Mouse (Mus musculus) thymus, adult 2 months (tissue): ENCODE measurements around the gene Olfr876. TPM values are rescaled to one million over a fixed set of nuclear protein-coding genes. Genes with fewer than 3 reads are reported as not detected.
"Not testable (repeated sequence)": the region's sequence is repeated elsewhere in the genome, so short reads cannot be mapped to it uniquely, and the experiment has no call there.

Source experiments
- DNase-seq: peaks from one replicate; pipeline ENCODE4 v3.0.0; 2021
- H3K27ac ChIP-seq: fragments of 200-500 bp; 2 replicates; pipeline ENCODE4 v1.5.1; 2012; ENCODE audit warnings: low read length, control low read depth; ENCODE audit not compliant: control insufficient read depth, insufficient read depth
- H3K27me3 ChIP-seq: fragments of 200-500 bp; 2 replicates; pipeline ENCODE4 v1.6.1; 2012; ENCODE audit warnings: mild to moderate bottlenecking, low read length, moderate library complexity, mixed read lengths; ENCODE audit not compliant: control insufficient read depth, insufficient read depth
- H3K36me3 ChIP-seq: fragments of 200-500 bp; 2 replicates; pipeline ENCODE4 v1.6.1; 2012; ENCODE audit warnings: mild to moderate bottlenecking, low read length, moderate library complexity; ENCODE audit not compliant: control insufficient read depth, insufficient read depth
- H3K4me1 ChIP-seq: fragments of 200-500 bp; replicated peaks from 2 replicates; pipeline ENCODE4 v1.6.1; 2012; ENCODE audit warnings: low read length; ENCODE audit not compliant: control insufficient read depth, insufficient read depth
- H3K4me3 ChIP-seq: fragments of 200-500 bp; 2 replicates; pipeline ENCODE4 v1.5.1; 2012; ENCODE audit warnings: mild to moderate bottlenecking, low read length, control low read depth, moderate library complexity; ENCODE audit not compliant: control insufficient read depth, insufficient read depth
- CTCF ChIP-seq: fragments of 200-500 bp; IDR thresholded peaks from 2 replicates; pipeline ENCODE4 v1.5.1; 2012; ENCODE audit warnings: mild to moderate bottlenecking, control low read depth, low read length, moderate library complexity, borderline replicate concordance; ENCODE audit not compliant: control insufficient read depth, poor library complexity, insufficient read depth; ENCODE audit errors: extremely low read depth
- POLR2A ChIP-seq: fragments of 200-500 bp; IDR thresholded peaks from 2 replicates; pipeline ENCODE4 v1.6.1; 2012; ENCODE audit warnings: mild to moderate bottlenecking, low read length, control low read depth, moderate library complexity; ENCODE audit not compliant: control insufficient read depth, poor library complexity, insufficient read depth; ENCODE audit errors: extremely low read depth
- WGBS: fragments of 180-500 bp; shearing (Covaris S2); methylation state at CpG from one replicate; pipeline ENCODE4 v1.1.7; 2018; 5-methylcytosine and 5-hydroxymethylcytosine counted together
- polyA plus RNA-seq: library from polyadenylated mRNA; depleted of rRNA; stranded (reverse); fragments of >200 nt; gene quantifications from 2 replicates; pipeline ENCODE4 v1.2.3, GENCODE M21; 2012; rRNA removed

The Olfr876 gene
- not detected in 2 replicates for polyA plus RNA-seq

GRCm38 (mm10) chr9:37802731-37803130 is at the start of gene Olfr876:
Gene Olfr876, plus strand, starts transcription at chr9:37803031.
- Histone ChIP-seq H3K4me3 (no peak within 1 kb of the TSS), H3K27me3 (no peaks in the 10 kb centered on the region), H3K36me3 (no peaks in the 10 kb centered on the region), H3K27ac (no peak within 1 kb of the TSS), H3K4me1 (no peaks in the 10 kb centered on the region)
- no peak for DNase-seq
- TF ChIP-seq POLR2A: no peak
- no peak for TF ChIP-seq CTCF

DNA sequence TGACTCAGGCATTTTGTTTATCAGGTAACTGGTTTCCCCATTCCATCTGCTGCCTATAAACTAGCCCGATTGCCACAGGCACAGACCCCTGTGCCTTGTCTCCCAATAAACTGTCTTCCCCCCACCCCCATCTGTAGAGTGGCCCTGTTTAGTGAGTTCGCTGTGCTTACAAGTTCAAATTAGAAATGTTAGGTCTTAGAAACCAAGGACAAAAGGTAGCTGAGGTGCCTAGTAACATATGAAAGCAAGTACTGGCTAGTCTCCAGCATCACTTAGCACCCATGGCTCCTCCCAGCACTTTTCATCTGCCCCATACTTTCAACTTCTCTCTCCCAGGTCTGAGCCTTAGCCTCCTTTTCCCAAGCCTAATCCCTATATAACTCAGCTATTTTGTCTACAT is 41.1 kb upstream of the Olfr876 start:
- TF ChIP-seq POLR2A: no peak
- TF ChIP-seq CTCF: no peak
- no peak for DNase-seq
- 95% methylated on average over 2 of the region's 2 CpGs for WGBS
- Histone ChIP-seq H3K27ac (no peak overlapping the region), H3K4me1 (no peaks in the 10 kb centered on the region), H3K4me3 (no peak overlapping the region), H3K36me3 (no peaks in the 10 kb centered on the region), H3K27me3 (no peaks in the 10 kb centered on the region)

- no peak for DNase-seq
- no peaks in the 10 kb centered on the region for H3K4me1 ChIP-seq
- 51% methylated on average over 2 of the region's 2 CpGs for WGBS
- TF ChIP-seq POLR2A (no peak), CTCF (no peak)
- H3K27me3 ChIP-seq: no peaks in the 10 kb centered on the region
- H3K4me3 ChIP-seq: no peak overlapping the region
- no peaks in the 10 kb centered on the region for H3K36me3 ChIP-seq
- H3K27ac ChIP-seq: no peak overlapping the region
Measured at GRCm38 (mm10) chr9:37762541-37762940, 40.3 kb upstream of the Olfr876 start.

DNA sequence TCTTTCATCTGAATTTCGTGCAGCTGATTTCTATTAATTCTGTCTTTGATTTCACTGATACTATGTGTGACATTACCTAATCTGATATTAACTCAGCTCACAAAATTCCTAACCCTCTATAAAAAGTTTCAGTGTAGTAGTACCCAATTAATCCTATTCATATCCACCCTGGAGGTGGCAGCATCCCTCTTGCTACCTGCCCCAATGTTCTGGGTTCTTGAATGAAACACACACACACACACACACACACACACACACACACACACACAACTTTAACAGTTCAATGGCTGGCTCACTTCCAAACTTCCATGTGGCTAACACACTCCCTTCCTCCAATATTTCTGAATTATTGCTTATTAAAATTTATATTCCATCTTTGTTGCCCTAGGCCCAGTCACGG is 32.2 kb upstream of the Olfr876 start:
- H3K27ac ChIP-seq: no peak overlapping the region
- TF ChIP-seq CTCF: no peak
- no peak for TF ChIP-seq POLR2A
- H3K4me3 ChIP-seq: no peak overlapping the region
- DNase-seq: no peak
- no peaks in the 10 kb centered on the region for H3K36me3 ChIP-seq
- no peaks in the 10 kb centered on the region for H3K4me1 ChIP-seq
- 82% methylated on average over 2 of the region's 2 CpGs for WGBS
- H3K27me3 ChIP-seq: no peaks in the 10 kb centered on the region

GRCm38 (mm10) chr9:37771759-37772158 is 31.1 kb upstream of the Olfr876 start, which contains the start of gene Olfr875:
Gene Olfr875, plus strand, starts transcription at chr9:37771857.
- H3K36me3 ChIP-seq: no peaks in the 10 kb centered on the region
- no peaks in the 10 kb centered on the region for H3K4me1 ChIP-seq
- TF ChIP-seq CTCF (no peak), POLR2A (no peak)
- DNase-seq: no peak
- no peak within 1 kb of the TSS for H3K27ac ChIP-seq
- H3K4me3 ChIP-seq: no peak within 1 kb of the TSS
- no peaks in the 10 kb centered on the region for H3K27me3 ChIP-seq
- 42% methylated on average over 2 of the region's 2 CpGs for WGBS

DNA sequence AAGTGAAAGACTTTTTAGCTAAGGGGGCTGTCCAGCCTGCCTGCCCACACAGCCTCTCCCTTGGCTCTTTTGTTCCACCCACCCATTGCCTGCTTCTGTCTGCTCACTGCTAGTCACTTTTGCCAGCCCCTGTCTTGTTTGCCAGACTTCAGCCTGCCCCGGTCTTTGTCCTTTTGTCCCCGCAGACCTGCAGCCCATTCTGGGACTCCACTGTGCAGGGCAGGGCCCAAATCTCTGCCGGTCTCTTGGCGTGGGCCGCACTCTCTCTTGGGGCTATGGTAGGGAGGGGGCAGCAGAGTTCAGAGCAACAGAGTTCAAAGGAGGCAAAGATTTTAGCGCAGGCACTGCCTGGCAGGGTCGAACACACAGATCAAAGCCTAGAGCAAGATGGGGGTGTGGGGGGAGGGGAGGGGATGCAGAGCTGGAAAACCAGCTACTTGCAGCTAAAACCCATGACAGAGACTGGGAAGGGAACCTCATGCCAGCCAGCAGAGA is 20.0 kb upstream of the Olfr876 start:
- no peak overlapping the region for H3K27ac ChIP-seq
- TF ChIP-seq POLR2A (no peak), CTCF (no peak)
- WGBS: 30% methylated on average over 7 of the region's 7 CpGs
- no peaks in the 10 kb centered on the region for H3K4me1 ChIP-seq
- no peaks in the 10 kb centered on the region for H3K36me3 ChIP-seq
- no peaks in the 10 kb centered on the region for H3K27me3 ChIP-seq
- DNase-seq: no peak
- H3K4me3 ChIP-seq: no peak overlapping the region

DNA sequence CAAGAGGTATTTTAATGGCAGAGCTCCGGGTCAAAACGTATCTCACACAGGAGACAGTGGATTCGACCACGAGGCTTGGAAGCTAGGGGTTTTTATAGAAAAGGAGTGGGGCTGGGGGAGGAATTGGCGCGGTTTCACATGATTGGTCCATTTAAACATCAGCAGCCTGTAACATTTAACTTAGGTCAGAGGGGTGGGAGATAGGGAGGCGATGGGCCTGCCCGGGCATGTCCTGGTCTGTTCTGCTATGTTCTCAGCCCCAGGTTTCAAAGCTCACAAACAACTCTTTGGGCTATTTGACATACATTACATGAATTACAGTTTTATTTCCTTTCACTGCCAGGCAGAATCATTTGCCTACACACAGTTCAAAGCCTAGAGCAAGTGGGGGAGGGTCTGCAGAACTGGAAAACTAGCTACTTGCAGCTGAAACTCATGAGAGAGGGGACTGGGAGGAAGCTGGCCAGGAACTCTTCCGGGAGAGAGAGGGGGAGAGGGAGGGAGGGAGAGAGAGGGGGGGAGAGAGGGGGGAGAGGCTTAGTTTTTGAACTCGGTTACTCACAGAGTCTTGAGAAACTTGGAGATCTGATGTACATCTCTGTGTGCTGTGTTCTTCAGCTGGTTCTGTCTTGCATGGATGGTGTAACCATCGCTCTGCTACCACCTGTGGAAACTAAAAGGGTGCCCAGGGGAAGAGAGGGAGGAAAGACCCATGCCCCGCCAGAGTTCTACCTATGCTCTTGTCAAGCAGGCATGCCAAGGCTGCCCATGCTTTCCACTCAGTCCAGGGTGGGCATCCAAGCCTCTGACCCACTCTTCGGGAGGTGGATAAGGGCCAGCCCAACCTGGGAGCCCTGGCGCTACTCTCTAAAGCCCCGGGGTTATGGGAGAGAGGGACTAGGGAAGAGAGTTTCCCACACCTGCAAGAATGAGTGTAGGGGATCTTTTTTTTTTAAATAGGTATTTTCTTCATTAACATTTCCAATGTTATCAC is 19.1 kb upstream of the Olfr876 start:
- H3K27me3 ChIP-seq, H3K36me3 ChIP-seq, H3K4me1 ChIP-seq, DNase-seq, H3K4me3 ChIP-seq, H3K27ac ChIP-seq: not testable (repeated sequence)
- WGBS: 55% methylated on average over 11 of the region's 15 CpGs
